ENCODE assay signal across 8 mouse cellular contexts in the genomic region with DNA sequence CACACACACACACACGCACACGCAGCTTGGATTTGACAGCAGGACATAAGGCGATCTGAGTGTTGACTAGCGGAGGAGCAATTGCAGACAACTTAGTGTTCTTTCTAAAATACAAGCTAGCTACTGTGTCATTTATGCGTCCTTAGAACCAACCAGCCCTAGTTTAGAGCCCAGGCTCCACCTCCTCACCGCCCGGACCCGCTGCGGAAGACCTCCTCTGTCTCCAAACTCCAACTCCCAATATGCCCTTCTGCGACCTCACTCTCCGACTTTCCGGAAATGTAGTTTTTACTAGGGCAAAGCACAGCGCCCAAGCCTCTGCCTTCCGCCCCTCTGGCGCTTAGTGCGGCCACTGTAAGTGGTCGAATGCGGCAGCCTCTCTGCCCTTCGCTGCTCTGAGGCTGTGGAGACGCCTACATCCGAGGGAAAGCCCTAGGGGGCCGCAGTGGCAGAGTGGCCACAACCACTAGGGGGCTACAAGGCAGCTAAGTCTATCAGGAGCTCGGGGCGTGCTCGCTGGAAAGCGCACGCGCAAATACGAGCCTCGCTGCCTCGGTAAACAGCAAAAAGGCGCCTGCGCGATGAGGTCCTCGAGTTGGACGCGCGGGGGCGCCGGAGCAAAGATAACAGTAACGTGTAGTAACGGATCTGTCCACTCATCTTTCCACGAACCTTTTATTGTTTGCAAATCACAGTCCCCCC. TPM values are rescaled to one million over a fixed set of nuclear protein-coding genes. Genes with fewer than 3 reads are reported as not detected.
A peak's percentile ranks its signal among the peaks of the same experiment; 100 is the strongest.
DNase-seq lines count a peak whose midpoint lies in the region; ATAC-seq and TF ChIP-seq lines count a peak whose summit lies in the region.

No protein-coding gene starts in this region.

- DNase-seq in c-Kit-positive CD71-positive TER-119-positive erythroid progenitor cells, embryonic 14.5 days (ENCODE audit: low spot score), result peak; percentile 97
- DNase-seq in heart, postnatal 0 days (ENCODE audit: low spot score), result peak; percentile 98
- peak; percentile 97 to 99 for DNase-seq in kidney, postnatal 4 days

- under 1% methylated on average over 43 of the region's 43 CpGs for WGBS in forebrain, embryonic 12.5 days
- WGBS in heart, postnatal 0 days, result under 1% methylated on average over 43 of the region's 43 CpGs
- under 1% methylated on average over 43 of the region's 43 CpGs for WGBS in liver, embryonic 16.5 days (ENCODE audit: insufficient replicate concordance)
- WGBS in neural tube, embryonic 13.5 days, result under 1% methylated on average over 43 of the region's 43 CpGs

- peak; percentile 77; the same call in 1 of the 2 replicates for TF ChIP-seq EP300 in heart, postnatal 0 days (IDR thresholded peaks at IDR 0.05; ENCODE audit: low read depth)

- peak overlapping the region; percentile 59 for H3K4me2 ChIP-seq in forebrain, embryonic 12.5 days
- peak overlapping the region; percentile 62 for H3K4me2 ChIP-seq in heart, postnatal 0 days (ENCODE audit: low read depth, low read length)
- peak overlapping the region; percentile 80 for H3K4me2 ChIP-seq in liver, embryonic 16.5 days (ENCODE audit: low read depth, low read length)
- H3K4me2 ChIP-seq in neural tube, embryonic 13.5 days, result peak overlapping the region; percentile 59

- TF ChIP-seq CTCF in E14TG2a.4 (conservative IDR thresholded peaks at IDR 0.05; ENCODE audit: low read length), result peak; percentile 69
- TF ChIP-seq CTCF in heart, postnatal 0 days (IDR thresholded peaks at IDR 0.05; ENCODE audit: low read depth), result peak; percentile 91
- TF ChIP-seq CTCF in testis, adult 2 months (IDR thresholded peaks at IDR 0.05; ENCODE audit: control insufficient read depth, insufficient read depth, insufficient replicate concordance, low read depth, low read length), result peak; percentile 76

- peaks cover 5% of the 10 kb centered on the region for H3K27me3 ChIP-seq in E14TG2a.4 (ENCODE audit: insufficient read depth, low read length)
- H3K27me3 ChIP-seq in forebrain, embryonic 12.5 days, result no peaks in the 10 kb centered on the region
- H3K27me3 ChIP-seq in heart, postnatal 0 days (ENCODE audit: control insufficient read depth, insufficient read depth, low read length), result no peaks in the 10 kb centered on the region
- no peaks in the 10 kb centered on the region for H3K27me3 ChIP-seq in liver, embryonic 16.5 days (ENCODE audit: control insufficient read depth, insufficient read depth, low read depth, low read length)
- H3K27me3 ChIP-seq in neural tube, embryonic 13.5 days, result no peaks in the 10 kb centered on the region
- H3K27me3 ChIP-seq in testis, adult 2 months (ENCODE audit: control insufficient read depth, insufficient read depth, low read length), result no peaks in the 10 kb centered on the region

- H3K36me3 ChIP-seq in E14TG2a.4 (ENCODE audit: insufficient read depth, low read length), result no peaks in the 10 kb centered on the region
- no peaks in the 10 kb centered on the region for H3K36me3 ChIP-seq in forebrain, embryonic 12.5 days (replicated peaks)
- H3K36me3 ChIP-seq in heart, postnatal 0 days (replicated peaks; ENCODE audit: control insufficient read depth, insufficient read depth, low read length), result no peaks in the 10 kb centered on the region
- H3K36me3 ChIP-seq in liver, embryonic 16.5 days (ENCODE audit: control insufficient read depth, insufficient read depth), result no peaks in the 10 kb centered on the region
- H3K36me3 ChIP-seq in neural tube, embryonic 13.5 days, result no peaks in the 10 kb centered on the region
- H3K36me3 ChIP-seq in testis, adult 2 months (ENCODE audit: control insufficient read depth, insufficient read depth, low read length), result no peaks in the 10 kb centered on the region

- H3K9me3 ChIP-seq in E14TG2a.4 (ENCODE audit: low read length), result no peaks in the 10 kb centered on the region
- H3K9me3 ChIP-seq in forebrain, embryonic 12.5 days, result no peaks in the 10 kb centered on the region
- no peaks in the 10 kb centered on the region for H3K9me3 ChIP-seq in heart, postnatal 0 days (replicated peaks; ENCODE audit: control insufficient read depth, low read length)
- no peaks in the 10 kb centered on the region for H3K9me3 ChIP-seq in liver, embryonic 16.5 days (replicated peaks; ENCODE audit: control insufficient read depth, low read length)
- no peaks in the 10 kb centered on the region for H3K9me3 ChIP-seq in neural tube, embryonic 13.5 days

- peak overlapping the region; percentile 81 for H3K4me3 ChIP-seq in E14TG2a.4 (replicated peaks; ENCODE audit: low read length)
- H3K4me3 ChIP-seq in forebrain, embryonic 12.5 days (replicated peaks), result peak overlapping the region; percentile 59
- peak overlapping the region; percentile 55 for H3K4me3 ChIP-seq in heart, postnatal 0 days (ENCODE audit: low read depth, low read length)
- H3K4me3 ChIP-seq in liver, embryonic 16.5 days (ENCODE audit: low read depth, low read length), result peak overlapping the region; percentile 72
- peak overlapping the region; percentile 64 for H3K4me3 ChIP-seq in neural tube, embryonic 13.5 days
- peak overlapping the region; percentile 90 for H3K4me3 ChIP-seq in testis, adult 2 months (ENCODE audit: control insufficient read depth, low read depth, low read length)

- H3K4me1 ChIP-seq in E14TG2a.4 (replicated peaks; ENCODE audit: low read depth, low read length), result peaks cover 19% of the 10 kb centered on the region
- no peaks in the 10 kb centered on the region for H3K4me1 ChIP-seq in forebrain, embryonic 12.5 days
- H3K4me1 ChIP-seq in heart, postnatal 0 days (ENCODE audit: control insufficient read depth, insufficient read depth), result 0 out of 2 replicates have a peak, but pooled peaks cover 9% of the 10 kb centered on the region
- H3K4me1 ChIP-seq in liver, embryonic 16.5 days (ENCODE audit: control insufficient read depth, low read depth, low read length), result peaks cover 27% of the 10 kb centered on the region
- peaks cover 9% of the 10 kb centered on the region for H3K4me1 ChIP-seq in neural tube, embryonic 13.5 days (replicated peaks)
- H3K4me1 ChIP-seq in testis, adult 2 months (ENCODE audit: control insufficient read depth, insufficient read depth, low read length), result peaks cover 8% of the 10 kb centered on the region

- H3K9ac ChIP-seq in forebrain, embryonic 12.5 days, result peak overlapping the region; percentile 64
- peak overlapping the region; percentile 69 for H3K9ac ChIP-seq in heart, postnatal 0 days (replicated peaks; ENCODE audit: low read depth, low read length)
- H3K9ac ChIP-seq in liver, embryonic 16.5 days (ENCODE audit: low read depth, low read length), result peak overlapping the region; percentile 81
- H3K9ac ChIP-seq in neural tube, embryonic 13.5 days, result peak overlapping the region; percentile 76

- peak; percentile 62; the same call in 1 of the 2 replicates for TF ChIP-seq POLR2A in testis, adult 2 months (IDR thresholded peaks at IDR 0.05; ENCODE audit: control insufficient read depth, low read depth, low read length)

- peak overlapping the region; percentile 80 for H3K27ac ChIP-seq in forebrain, embryonic 12.5 days
- H3K27ac ChIP-seq in heart, postnatal 0 days (ENCODE audit: low read depth), result peak overlapping the region; percentile 99
- peak overlapping the region; percentile 96 for H3K27ac ChIP-seq in liver, embryonic 16.5 days (ENCODE audit: low read length)
- peak overlapping the region; percentile 92 for H3K27ac ChIP-seq in neural tube, embryonic 13.5 days (replicated peaks)
- H3K27ac ChIP-seq in testis, adult 2 months (ENCODE audit: control insufficient read depth, insufficient read depth, low read depth, low read length), result peak overlapping the region; percentile 93

- ATAC-seq in forebrain, embryonic 12.5 days (ENCODE audit: low FRiP score), result peak; percentile 96
- peak; percentile 95 for ATAC-seq in heart, postnatal 0 days (ENCODE audit: insufficient read depth, low read depth)
- peak; percentile 94 for ATAC-seq in liver, embryonic 16.5 days (ENCODE audit: low read depth)
- peak; percentile 96 for ATAC-seq in neural tube, embryonic 13.5 days (ENCODE audit: low read depth)

RNA-seq across cellular contexts. Expression of gene Stard10, which starts 6.4 kb away (rescaled TPM):
- polyA plus RNA-seq in forebrain, embryonic 12.5 days (2016; fragmentation: Nextera tagmentation; extraction: Ambion mirVana), result 5.8 and 6.2 TPM in 2 replicates
- total RNA-seq in heart, postnatal 0 days (2014; rRNA removed; ENCODE audit: low replicate concordance), result 62.6 and 76.7 TPM in 2 replicates
- polyA plus RNA-seq in heart, postnatal 0 days (2015; fragmentation: Nextera tagmentation; extraction: Ambion mirVana), result 45.9 and 53.6 TPM in 2 replicates
- polyA plus RNA-seq in liver, embryonic 16.5 days (2015; fragmentation: Nextera tagmentation; extraction: Ambion mirVana), result 128 and 142 TPM in 2 replicates
- 9.2 and 9.6 TPM in 2 replicates for polyA plus RNA-seq in neural tube, embryonic 13.5 days (2015; fragmentation: Nextera tagmentation; extraction: Ambion mirVana)
- polyA plus RNA-seq in testis, adult 2 months (2012; rRNA removed), result 619 and 654 TPM in 2 replicates

RNA-seq across cellular contexts. Expression of gene Atg16l2, which starts 8.4 kb away (rescaled TPM):
- polyA plus RNA-seq in forebrain, embryonic 12.5 days (2016; fragmentation: Nextera tagmentation; extraction: Ambion mirVana), result 18.8 and 21.8 TPM in 2 replicates
- total RNA-seq in heart, postnatal 0 days (2014; rRNA removed; ENCODE audit: low replicate concordance), result 67.1 and 93.8 TPM in 2 replicates
- 15.9 and 20.5 TPM in 2 replicates for polyA plus RNA-seq in heart, postnatal 0 days (2015; fragmentation: Nextera tagmentation; extraction: Ambion mirVana)
- polyA plus RNA-seq in liver, embryonic 16.5 days (2015; fragmentation: Nextera tagmentation; extraction: Ambion mirVana), result 7.2 and 7.6 TPM in 2 replicates
- 16.5 and 17.7 TPM in 2 replicates for polyA plus RNA-seq in neural tube, embryonic 13.5 days (2015; fragmentation: Nextera tagmentation; extraction: Ambion mirVana)
- polyA plus RNA-seq in testis, adult 2 months (2012; rRNA removed), result 2.2 and 2.9 TPM in 2 replicates

RNA-seq across cellular contexts. Expression of gene Arap1, which starts 37.4 kb away (rescaled TPM):
- 11.9 and 13.4 TPM in 2 replicates for polyA plus RNA-seq in forebrain, embryonic 12.5 days (2016; fragmentation: Nextera tagmentation; extraction: Ambion mirVana)
- 36.2 and 101 TPM in 2 replicates for total RNA-seq in heart, postnatal 0 days (2014; rRNA removed; ENCODE audit: low replicate concordance)
- polyA plus RNA-seq in heart, postnatal 0 days (2015; fragmentation: Nextera tagmentation; extraction: Ambion mirVana), result 18.6 and 19.8 TPM in 2 replicates
- polyA plus RNA-seq in liver, embryonic 16.5 days (2015; fragmentation: Nextera tagmentation; extraction: Ambion mirVana), result 17.3 and 22.5 TPM in 2 replicates
- 11.2 and 11.3 TPM in 2 replicates for polyA plus RNA-seq in neural tube, embryonic 13.5 days (2015; fragmentation: Nextera tagmentation; extraction: Ambion mirVana)
- polyA plus RNA-seq in testis, adult 2 months (2012; rRNA removed), result 4.9 and 7.9 TPM in 2 replicates

Comparison
In these comparisons a context has a peak if more than half of its experiments do, and no peak if none do; other contexts are left out.
1. Peak in every context shown above with its lines: DNase-seq, ATAC-seq, H3K4me3 ChIP-seq and H3K27ac ChIP-seq.